Mouse (Mus musculus): ENCODE data around the gene Jph2.

- TF ChIP-seq EP300 (IDR thresholded peaks at IDR 0.05; ENCODE audit: low read depth), result peak; percentile 71
- no peak for TF ChIP-seq CTCF (IDR thresholded peaks at IDR 0.05; ENCODE audit: low read depth)
Measured at GRCm38 (mm10) chr2:163344976-163345660, 52.7 kb downstream of the Jph2 start.

Data from heart, postnatal 0 days (tissue).